In genomic region chr11:45472171-45472570, GRCm38 (mm10) we compare ENCODE assay signal across 13 mouse cellular contexts.
DNase-seq lines count a peak whose midpoint lies in the region; ATAC-seq and TF ChIP-seq lines count a peak whose summit lies in the region.
"Had no signal": no experiment of that assay in that cellular context is flagged by ENCODE, and none has a peak within 500 bp of the region (broad histone marks: within the 10 kb centered on the region; RNA-seq: fewer than 3 reads in every experiment).

No protein-coding gene starts in this region.

- ATAC-seq in hindbrain, embryonic 16.5 days, result peak; percentile 90
- no peak for ATAC-seq in hindbrain, embryonic 11.5 days (ENCODE audit: low FRiP score)
- ATAC-seq in CD4-positive, CD25-positive, alpha-beta regulatory T cell, adult 4 months, result no peak
- ATAC-seq in stomach, postnatal 0 days (ENCODE audit: low FRiP score, low TSS enrichment), result no peak

- H3K4me2 ChIP-seq in hindbrain, embryonic 16.5 days (ENCODE audit: low read length), result no peak overlapping the region
- H3K4me2 ChIP-seq in hindbrain, embryonic 11.5 days (replicated peaks; ENCODE audit: low read depth, low read length), result no peak overlapping the region
- H3K4me2 ChIP-seq in stomach, postnatal 0 days (replicated peaks; ENCODE audit: low read depth), result no peak overlapping the region
- H3K4me2 ChIP-seq: liver, embryonic 15.5 days had no signal

- H3K4me1 ChIP-seq in hindbrain, embryonic 16.5 days (ENCODE audit: control insufficient read depth, insufficient read depth, low read depth, low read length), result 0 out of 2 replicates have a peak, but pooled peaks cover 2% of the 10 kb centered on the region
- no peaks in the 10 kb centered on the region for H3K4me1 ChIP-seq in hindbrain, embryonic 11.5 days (replicated peaks; ENCODE audit: control insufficient read depth, insufficient read depth, low read length)
- no peaks in the 10 kb centered on the region for H3K4me1 ChIP-seq in stomach, postnatal 0 days (replicated peaks; ENCODE audit: control insufficient read depth, insufficient read depth)
- H3K4me1 ChIP-seq: liver, embryonic 15.5 days had no signal

- no peak overlapping the region for H3K9ac ChIP-seq in hindbrain, embryonic 16.5 days (ENCODE audit: low read depth, low read length)
- H3K9ac ChIP-seq in hindbrain, embryonic 11.5 days (ENCODE audit: low read depth, low read length), result no peak overlapping the region
- no peak overlapping the region for H3K9ac ChIP-seq in stomach, postnatal 0 days (ENCODE audit: low read length)
- H3K9ac ChIP-seq: liver, embryonic 15.5 days had no signal

- H3K27ac ChIP-seq in hindbrain, embryonic 16.5 days (ENCODE audit: low read depth, low read length), result peak overlapping the region; percentile 59; the same call in 1 of the 2 replicates
- H3K27ac ChIP-seq in hindbrain, embryonic 11.5 days (ENCODE audit: low read depth, low read length), result no peak overlapping the region
- H3K27ac ChIP-seq in stomach, postnatal 0 days (replicated peaks), result no peak overlapping the region
- H3K27ac ChIP-seq: heart, adult 2 months; liver, embryonic 15.5 days; macrophage had no signal

- no peaks in the 10 kb centered on the region for H3K9me3 ChIP-seq in hindbrain, embryonic 16.5 days (ENCODE audit: control insufficient read depth, low read length)
- H3K9me3 ChIP-seq in hindbrain, embryonic 11.5 days (ENCODE audit: control insufficient read depth, low read length), result no peaks in the 10 kb centered on the region
- no peaks in the 10 kb centered on the region for H3K9me3 ChIP-seq in stomach, postnatal 0 days (ENCODE audit: control insufficient read depth, low read length)
- H3K9me3 ChIP-seq: liver, embryonic 15.5 days had no signal

- H3K27me3 ChIP-seq in hindbrain, embryonic 16.5 days (replicated peaks; ENCODE audit: control insufficient read depth, insufficient read depth, low read length), result no peaks in the 10 kb centered on the region
- H3K27me3 ChIP-seq in hindbrain, embryonic 11.5 days (ENCODE audit: control insufficient read depth, insufficient read depth, low read length), result no peaks in the 10 kb centered on the region
- no peaks in the 10 kb centered on the region for H3K27me3 ChIP-seq in stomach, postnatal 0 days (ENCODE audit: control insufficient read depth, insufficient read depth, low read length)
- H3K27me3 ChIP-seq: liver, embryonic 15.5 days had no signal

- H3K4me3 ChIP-seq in hindbrain, embryonic 16.5 days (ENCODE audit: low read length), result no peak overlapping the region
- no peak overlapping the region for H3K4me3 ChIP-seq in hindbrain, embryonic 11.5 days (ENCODE audit: low read depth, low read length)
- H3K4me3 ChIP-seq in stomach, postnatal 0 days (ENCODE audit: low read depth, low read length), result no peak overlapping the region
- H3K4me3 ChIP-seq: heart, adult 2 months; liver, embryonic 15.5 days had no signal

- no peak for TF ChIP-seq EP300 in stomach, postnatal 0 days (optimal IDR thresholded peaks at IDR 0.05)

- 44% methylated on average over 5 of the region's 5 CpGs for WGBS in hindbrain, embryonic 16.5 days
- WGBS in hindbrain, embryonic 11.5 days, result 80% methylated on average over 5 of the region's 5 CpGs
- 59% methylated on average over 5 of the region's 5 CpGs for WGBS in stomach, postnatal 0 days

- no peak for TF ChIP-seq CTCF in stomach, postnatal 0 days (IDR thresholded peaks at IDR 0.05; ENCODE audit: low read depth)

- H3K36me3 ChIP-seq in hindbrain, embryonic 16.5 days (ENCODE audit: control insufficient read depth, insufficient read depth, low read length), result no peaks in the 10 kb centered on the region
- no peaks in the 10 kb centered on the region for H3K36me3 ChIP-seq in hindbrain, embryonic 11.5 days (ENCODE audit: control insufficient read depth, insufficient read depth, low read length)
- no peaks in the 10 kb centered on the region for H3K36me3 ChIP-seq in stomach, postnatal 0 days (ENCODE audit: control insufficient read depth, insufficient read depth, low read length)
- H3K36me3 ChIP-seq: liver, embryonic 15.5 days had no signal

- DNase-seq in adrenal gland, postnatal 10 days, result peak; percentile 14
- no peak for DNase-seq in adrenal gland, adult (ENCODE audit: inconsistent age in 2 of 2, low spot score in 1 of 2)
- no peak for DNase-seq in hindbrain, embryonic 11.5 days (ENCODE audit: low spot score)
- DNase-seq in cerebellum, adult 8-10 months, result peak; percentile 91
- DNase-seq in layer of hippocampus, adult 9-11 months, result peak; percentile 34
- DNase-seq in stomach, postnatal 0 days (ENCODE audit: low spot score), result no peak
- DNase-seq: heart, adult 2 months; heart, postnatal 4 days; kidney, adult 9 months had no signal

Comparison
In these comparisons a context has a peak if more than half of its experiments do, and no peak if none do; other contexts are left out.
1. DNase-seq: peak in adrenal gland, postnatal 10 days (single experiment), cerebellum, adult 8-10 months (single experiment) and layer of hippocampus, adult 9-11 months (single experiment); none in adrenal gland, adult (0 of 2), hindbrain, embryonic 11.5 days (single experiment) and stomach, postnatal 0 days (single experiment).